Mouse (Mus musculus) small intestine, adult 2 months (tissue): ENCODE measurements around the gene Mrpl57.

Experiments used
- CTCF ChIP-seq: fragments of 200-500 bp; IDR thresholded peaks from 2 replicates; pipeline ENCODE4 v1.5.1; 2012; ENCODE audit warnings: low read depth, mild to moderate bottlenecking, control low read depth, inconsistent platforms, low read length, moderate library complexity, mixed read lengths; ENCODE audit not compliant: insufficient replicate concordance, insufficient read length; ENCODE audit errors: extremely low read depth
- POLR2A ChIP-seq: fragments of 200-500 bp; IDR thresholded peaks from 2 replicates; pipeline ENCODE4 v1.6.1; 2012; ENCODE audit warnings: low read depth, mild to moderate bottlenecking, control low read depth, inconsistent platforms, low read length, moderate library complexity

- TF ChIP-seq POLR2A, result no peak
- TF ChIP-seq CTCF, result no peak
Observed at GRCm38 (mm10) chr14:57861987-57862412, 36.0 kb downstream of the Mrpl57 start.
